Mouse (Mus musculus) mouse trophoblast stem cell (cell line): ENCODE data around the gene Zfp169.

Experiments used
- in situ Hi-C, 2 experiments: fragments of 300-500 bp; cut with MseI, MboI; formaldehyde crosslinking; loops; 2 replicates in 1 of 2; 3 replicates in 1 of 2; pipeline ENCODE4 v1.15.1; 2025

Zfp169 gene

DNA sequence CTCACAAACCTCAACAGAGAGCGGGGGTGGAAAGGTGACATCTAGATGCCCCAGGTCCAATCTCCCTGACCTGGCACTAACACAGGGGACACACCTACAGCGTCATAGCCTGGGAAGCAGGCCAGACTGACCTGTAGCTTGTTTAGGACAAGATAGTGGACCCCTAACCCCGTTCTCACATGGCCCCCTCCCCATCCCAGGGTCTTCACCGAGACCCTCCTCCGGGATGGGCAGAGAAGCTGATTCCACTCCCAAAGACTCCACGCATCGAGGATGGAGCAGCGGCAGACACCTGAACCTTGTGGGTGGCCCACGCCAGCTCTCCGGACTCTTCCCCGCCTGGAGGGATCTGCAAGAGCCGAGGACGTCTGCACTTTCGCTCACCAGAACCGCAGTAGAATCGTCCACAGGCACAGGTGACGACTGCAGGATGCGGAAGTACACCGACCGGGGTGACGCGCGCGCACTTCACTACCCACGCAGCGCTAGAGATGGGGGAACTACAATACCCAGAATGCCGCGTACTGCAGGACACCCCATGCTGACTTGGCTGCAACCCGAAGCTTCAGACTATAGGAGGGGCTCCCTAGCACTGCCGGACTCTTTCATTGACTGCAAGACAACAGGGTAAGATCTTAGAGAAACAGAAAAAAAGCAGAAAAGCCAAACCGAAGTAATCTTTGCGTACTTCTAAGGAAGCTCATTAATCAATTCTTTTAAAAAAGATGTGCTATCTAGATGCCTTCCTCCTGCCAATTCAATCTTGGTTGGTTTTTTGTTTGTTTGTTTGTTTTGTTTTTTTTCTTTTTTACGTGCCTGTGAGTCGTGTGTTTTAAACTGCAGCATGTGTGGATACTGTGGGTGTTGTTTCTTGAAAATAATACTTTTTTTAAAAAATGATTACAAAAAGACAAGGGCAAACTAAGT is at the start of gene Zfp169, which contains the start of gene A830005F24Rik:
Gene Zfp169, minus strand, starts transcription at position 449 of the 927 bp plus-strand sequence.
Gene A830005F24Rik, plus strand, starts transcription at position 568 of the 927 bp plus-strand sequence.
- in situ Hi-C loops = no loop called here

DNA sequence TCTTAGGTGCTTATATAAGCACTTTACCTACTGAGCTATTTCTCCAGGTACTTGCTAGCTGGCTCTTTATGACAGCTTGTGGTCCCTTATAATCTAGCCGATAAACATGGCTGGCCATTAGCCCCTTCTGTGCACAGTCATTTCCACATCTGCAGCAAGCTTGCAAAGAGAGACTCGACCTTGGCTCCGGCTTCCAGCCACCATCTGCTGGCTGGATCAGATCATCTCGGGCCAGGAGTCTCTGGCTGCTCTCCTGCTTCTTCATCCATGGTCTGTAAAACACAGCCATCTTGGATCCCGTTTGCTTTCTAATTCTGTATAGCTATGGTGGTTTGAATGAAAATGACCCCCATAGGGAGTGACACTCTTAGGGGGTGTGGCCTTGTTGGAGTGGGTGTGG is 49.1 kb upstream of the Zfp169 start:
- in situ Hi-C loops = no loop called here

DNA sequence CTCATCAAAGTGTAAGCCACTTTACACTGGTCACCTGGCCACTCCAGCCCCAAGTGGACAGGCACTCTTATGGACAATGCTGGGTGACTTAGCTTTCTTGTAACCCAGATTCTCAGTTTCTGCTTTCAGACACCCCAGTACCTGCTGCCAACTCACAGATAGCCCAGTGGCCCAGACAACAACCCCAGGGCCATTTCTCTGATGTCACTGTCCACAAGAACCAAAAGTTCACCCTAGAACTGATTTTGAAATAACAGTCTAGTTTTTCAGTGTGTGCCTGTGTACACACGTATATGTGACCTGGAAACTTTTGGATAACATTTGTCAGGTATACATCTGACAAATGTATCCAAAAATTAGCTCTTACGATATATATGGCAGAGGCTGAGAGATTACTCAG is 48.2 kb upstream of the Zfp169 start:
- in situ Hi-C loops = no loop called here

DNA sequence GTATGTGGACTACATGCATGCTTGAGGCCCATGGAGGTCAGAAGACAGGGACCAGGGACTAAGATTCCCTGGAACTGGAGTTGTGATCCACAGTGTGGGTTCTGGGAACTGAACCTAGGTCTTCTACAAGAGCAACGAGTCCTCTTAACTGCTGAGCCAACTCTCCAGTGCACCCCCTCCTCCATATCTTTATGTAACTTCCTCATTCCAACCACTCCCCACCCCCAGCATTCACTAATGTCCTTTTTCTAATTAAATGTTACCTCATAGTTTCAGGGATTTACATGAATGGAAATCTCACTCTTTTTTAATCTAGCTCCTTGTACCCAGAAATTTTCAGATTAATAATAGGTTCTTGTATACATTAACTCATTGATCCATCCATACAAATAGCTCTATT is 42.7 kb upstream of the Zfp169 start:
- in situ Hi-C loops = no loop called here

DNA sequence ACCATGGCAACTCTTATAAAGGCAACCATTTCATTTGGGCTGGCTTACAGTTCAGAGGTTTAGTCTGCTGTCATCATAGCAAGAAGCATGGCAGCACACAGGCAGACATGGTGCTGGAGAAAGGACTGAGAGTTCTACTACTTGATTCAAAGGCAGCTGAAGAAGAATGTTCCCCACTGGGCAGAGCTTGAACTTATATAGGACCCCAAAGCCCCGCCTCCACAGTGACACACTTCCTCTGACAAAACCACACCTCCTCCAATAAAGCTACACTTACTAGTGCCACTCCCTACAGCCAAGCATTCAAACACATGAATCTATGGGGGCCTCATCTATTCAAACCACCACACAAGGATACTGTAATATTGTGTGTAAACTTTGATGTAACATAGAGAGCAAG is 41.3 kb upstream of the Zfp169 start:
- in situ Hi-C loops = no loop called here

DNA sequence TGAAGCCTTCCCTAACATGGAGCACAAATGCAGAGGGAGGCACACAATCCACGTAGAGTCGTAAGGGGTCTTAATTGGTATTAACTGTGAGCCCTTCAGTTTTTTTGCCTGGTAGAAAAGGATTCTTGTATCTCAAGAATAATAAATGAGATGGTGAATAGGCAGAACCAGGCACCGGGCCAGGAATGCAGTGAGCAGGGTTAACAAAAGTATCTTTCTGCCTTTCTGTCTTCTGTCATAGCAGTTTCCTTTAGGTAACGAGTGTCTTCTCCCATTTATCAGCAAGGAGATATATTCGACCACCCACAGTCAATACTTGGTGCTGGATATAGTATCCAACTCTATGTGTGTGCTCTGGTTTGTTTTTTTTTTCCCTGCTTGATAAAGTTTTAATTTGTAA is 40.3 kb upstream of the Zfp169 start:
- in situ Hi-C loops = no loop called here

DNA sequence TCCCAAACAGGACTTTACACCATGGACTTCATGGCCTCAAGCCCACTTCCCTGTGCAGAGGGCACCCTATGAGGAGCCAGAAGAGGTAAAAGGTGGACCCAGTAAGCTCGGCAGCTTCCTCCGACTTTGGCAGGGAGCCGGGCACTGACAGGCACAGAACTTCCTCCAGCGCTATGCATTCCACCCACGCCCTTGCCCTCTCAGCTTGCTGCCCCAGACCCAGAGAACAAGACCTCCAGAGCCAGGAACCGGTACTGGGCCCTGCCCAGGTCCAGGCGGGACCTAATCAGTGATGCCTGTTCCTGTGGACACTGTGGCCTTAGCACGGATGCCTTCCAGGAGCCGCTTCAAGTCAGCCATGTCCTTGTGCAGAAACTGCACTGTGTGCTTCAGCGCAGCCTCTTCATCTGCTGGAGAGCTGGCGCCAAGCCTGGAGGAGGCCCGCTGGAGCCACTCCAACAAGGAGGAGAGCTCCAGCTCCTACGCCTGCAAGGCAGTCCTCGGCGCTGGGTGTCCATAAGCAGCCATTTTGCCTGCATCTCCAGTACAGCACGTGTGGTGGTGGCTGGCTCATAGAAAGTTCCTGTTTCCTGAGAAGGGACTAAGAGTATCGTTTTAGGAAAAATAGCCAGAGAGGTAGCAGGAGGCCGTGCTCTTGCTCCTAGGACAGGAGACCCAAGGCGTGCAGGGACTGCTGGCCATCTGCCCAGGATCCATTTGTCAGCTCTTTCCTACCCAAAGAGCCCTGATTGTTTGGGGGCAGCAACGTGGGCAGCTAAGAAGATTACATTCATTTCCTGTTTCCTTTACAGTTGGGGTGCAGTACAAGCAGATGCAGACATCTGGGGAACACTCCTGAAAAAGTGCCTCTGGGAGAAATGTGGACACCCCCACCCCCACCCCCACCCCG is 39.2 kb upstream of the Zfp169 start:
- in situ Hi-C loops = no loop called here

DNA sequence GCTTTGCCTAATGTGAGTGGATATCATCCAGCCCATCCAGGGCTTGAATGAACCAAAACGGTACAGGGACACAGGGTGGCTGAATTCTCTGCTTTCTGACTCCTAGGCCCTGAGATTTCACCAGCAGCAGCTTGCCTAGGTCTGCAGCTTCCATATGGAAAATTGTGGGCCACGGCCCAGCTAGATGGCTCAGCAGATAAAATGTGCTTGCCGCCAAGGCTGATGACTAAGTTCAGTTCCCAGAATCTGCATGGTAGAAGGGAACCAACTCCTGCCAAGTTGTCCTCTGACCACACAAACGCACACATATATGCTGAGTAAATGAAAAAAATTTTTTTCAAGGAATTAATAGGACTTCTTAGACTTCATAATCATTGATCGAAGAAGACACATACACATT is 35.0 kb upstream of the Zfp169 start:
- in situ Hi-C loops = no loop called here

DNA sequence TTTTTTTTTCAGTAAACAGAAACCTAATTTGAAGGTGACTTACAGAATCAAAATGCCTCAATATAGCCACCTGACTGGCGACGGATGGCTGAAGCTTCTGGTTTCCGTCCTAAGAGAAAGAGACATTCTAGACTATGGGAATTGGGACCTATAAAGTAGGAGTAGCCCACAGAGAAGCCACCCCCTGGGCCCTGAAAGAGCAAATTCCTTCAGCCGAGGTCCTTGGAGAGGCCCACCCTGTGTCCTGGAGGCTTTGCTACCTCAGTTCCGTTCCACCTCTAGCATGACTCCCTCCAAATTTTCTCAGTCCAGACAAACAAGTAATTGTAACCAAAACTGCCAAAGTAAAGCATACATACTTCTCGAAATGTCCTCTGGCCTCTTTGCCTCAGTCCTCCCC is 34.4 kb upstream of the Zfp169 start:
- in situ Hi-C loops = no loop called here

DNA sequence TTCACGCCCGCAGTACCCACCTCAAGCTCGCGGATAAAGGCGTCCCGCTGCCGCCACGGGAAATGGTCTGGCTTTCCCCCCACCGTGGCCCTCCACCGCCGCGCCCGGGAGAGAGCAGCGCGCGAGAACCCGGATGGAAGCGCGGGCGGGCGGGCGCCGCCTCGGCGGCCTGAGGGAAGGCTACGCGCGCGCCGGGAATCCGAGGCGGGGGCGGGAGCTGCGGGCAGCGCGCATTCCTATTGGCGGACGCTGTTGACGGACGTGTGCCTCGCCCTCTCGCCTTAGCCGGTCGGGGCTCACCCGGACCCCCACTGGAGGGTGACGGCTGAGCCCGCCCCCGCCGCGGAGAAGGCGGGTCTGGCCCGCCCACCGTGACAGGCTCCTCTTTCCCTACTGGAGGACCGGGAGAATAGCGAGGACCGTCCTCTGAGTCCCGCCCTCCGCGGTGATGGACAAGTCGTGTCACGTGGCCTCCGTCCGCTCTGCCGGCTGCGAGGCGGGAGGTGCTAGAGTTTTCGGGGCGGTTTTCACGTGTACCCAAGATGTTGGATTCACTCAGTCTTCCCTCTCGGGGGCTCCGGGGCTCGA is 33.2 kb upstream of the Zfp169 start:
- in situ Hi-C loops = no loop called here

DNA sequence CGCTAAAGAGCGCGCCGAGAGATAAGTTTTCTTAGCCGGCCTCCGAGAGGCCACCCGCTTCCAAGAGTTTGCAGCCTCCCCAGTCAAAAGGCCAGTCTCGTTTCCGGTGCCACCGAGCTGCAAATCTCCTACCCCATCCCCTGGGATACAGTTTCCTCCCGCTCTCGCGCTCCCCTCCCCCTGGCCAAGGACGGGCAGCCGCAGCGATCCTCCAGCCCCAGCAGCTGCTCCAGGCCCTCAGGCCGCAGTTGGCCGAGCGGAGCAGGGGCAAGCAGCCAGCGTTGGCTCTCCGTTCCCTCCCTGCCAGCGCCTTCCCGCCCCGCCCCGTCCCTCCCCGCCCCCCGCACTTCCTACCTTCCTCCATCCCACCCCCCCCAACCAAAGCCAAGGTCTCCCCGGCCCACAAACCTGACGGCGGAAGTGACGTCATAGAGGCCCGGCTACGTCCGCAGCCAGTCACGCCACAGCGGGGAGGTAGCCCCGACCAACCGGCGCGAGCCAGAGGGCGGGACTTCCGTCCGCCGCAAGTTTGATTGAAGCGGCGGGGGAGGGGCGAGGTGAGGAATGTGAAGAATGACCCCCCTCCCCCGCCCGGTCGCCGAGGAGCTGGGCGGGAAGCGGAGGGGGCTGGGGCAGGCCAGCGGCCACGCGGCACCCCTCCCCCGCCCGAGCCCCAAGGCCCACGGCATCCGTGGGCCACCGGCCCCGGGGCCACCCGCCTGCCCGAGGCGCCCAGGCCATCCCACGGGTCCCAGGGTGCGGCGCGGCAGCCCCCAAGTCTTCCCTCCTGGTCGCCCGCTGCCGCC is 32.4 kb upstream of the Zfp169 start:
- in situ Hi-C loops = no loop called here

DNA sequence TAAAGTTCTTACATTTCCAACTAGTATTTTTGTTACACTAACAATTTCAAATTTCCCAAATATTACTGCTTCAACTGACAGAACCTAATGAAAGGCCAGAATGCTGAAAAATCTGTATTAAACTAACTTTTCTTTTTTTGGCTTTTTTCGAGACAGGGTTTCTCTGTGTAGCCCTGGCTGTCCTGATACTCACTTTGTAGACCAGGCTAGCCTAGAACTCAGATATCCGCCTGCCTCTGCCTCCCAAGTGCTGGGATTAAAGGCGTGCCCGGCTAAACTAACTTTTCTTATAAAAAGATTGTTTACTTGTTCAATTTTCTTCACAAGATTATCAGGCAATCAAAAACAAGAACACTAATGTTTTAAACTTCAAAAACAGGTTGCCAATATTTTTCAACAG is 31.6 kb upstream of the Zfp169 start:
- in situ Hi-C loops = no loop called here

DNA sequence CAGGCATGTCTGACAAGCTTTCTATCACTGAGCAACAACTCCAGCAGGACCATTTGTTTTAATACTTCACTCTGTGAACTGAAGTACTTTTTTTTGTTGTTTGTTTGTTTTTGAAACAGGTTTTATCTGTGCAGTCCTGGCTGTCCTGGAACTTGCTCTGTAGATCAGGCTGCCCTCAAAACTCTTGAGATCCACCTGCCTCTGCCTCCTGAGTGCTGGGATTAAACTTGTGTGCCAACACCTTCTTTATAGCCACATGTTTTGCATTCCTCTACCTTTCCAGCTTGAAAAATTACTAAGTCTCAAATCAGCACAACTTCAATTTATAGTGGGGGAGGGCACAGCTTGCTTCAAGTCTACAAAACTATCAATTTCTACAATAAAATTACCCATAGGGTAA is 31.1 kb upstream of the Zfp169 start:
- in situ Hi-C loops = no loop called here

DNA sequence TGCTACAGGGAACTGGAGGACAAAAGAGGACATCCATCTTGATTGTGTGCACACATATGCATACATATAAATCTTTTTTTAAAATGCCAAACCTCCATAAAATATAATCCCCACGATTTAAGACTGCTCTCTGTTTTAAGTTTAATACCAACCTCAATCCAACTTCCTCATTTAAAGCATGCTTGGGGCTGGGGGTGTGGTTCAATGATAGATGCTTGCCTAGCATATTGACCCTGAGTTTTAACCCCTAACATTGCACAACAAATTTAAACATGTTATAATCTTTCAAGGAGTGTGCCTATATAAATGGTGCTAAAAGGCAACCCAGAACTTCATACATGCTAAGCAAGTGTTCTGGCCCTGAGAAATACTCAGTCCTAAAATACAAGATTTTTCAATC is 27.2 kb upstream of the Zfp169 start:
- in situ Hi-C loops = no loop called here

DNA sequence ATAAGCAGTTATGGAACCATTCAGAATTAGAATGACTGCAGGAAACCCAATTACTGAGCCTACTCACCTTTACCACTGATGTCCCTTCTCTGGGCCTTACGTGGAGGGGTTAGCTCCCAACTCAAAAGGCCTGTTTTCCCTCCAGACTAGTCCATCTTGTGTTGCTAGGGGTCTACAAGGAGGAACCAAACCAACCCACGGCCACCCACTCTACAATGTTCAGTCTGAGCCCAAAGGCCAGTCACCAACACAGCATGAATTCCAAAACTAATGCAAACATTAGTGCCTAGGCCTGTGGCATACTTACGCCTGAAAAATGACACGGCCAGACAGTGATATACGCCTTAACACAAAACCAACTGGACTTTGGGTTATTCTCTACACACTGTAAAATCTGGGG is 20.2 kb upstream of the Zfp169 start:
- in situ Hi-C loops = no loop called here

DNA sequence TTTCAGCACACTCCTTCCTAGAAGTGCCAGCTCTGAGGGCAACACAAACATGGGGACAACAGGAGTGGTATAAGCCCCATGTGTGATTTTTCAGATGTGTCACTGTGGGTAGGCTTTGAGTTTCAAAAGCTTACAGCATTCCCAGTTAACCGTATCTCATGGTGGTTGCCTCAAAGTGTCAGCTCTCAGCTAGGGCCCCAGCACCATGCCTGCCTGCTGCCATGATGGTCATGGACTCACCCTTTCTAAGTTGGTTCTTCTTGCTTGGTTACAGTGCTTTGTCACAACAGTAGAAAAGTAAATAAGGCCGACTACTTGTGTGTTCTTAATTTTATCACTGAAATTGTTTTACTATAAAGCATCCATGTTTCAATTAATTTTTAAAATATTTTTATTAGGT is 18.2 kb upstream of the Zfp169 start:
- in situ Hi-C loops = no loop called here

DNA sequence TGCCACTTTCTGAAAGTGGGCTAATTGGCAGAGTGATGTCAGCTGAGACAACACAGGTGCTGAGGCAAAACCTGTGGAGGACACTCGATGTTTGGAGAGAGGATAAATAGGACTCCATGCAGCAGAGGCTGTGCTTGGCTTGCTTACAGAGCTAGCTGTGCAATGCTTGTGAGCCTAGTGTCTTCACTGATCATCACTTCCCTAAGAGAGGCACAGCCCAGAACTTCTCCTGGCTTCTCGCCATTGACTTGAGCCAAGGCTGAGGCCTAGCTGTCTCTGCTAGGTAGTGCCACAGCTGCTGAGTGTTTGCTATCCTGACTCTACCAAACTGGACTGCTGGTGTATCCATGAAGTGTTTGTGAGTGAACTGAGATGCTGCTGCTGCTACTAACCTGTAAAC is 17.4 kb upstream of the Zfp169 start:
- in situ Hi-C loops = no loop called here

DNA sequence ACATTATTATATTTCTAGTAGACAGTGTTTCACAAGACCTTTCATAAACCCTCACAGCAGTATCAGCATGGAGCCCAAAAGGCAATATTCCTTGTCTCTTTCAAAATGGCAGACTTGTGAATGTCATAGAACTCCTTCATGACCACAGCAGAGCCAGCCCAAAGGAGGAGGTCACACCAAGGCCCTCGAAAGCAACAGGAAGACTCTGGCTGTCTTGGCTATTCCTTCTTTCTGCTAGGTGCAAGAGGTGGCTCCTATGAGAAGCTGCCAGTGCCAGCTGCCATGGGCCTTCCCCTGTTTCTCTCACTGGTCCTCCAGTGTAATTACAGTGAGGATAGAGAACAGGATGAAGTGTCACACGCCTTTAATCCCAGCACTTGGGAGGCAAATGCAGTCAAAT is 15.8 kb upstream of the Zfp169 start:
- in situ Hi-C loops = loop anchor here (5.0 kb wide), 3 partner anchors 43 to 113 kb away; no protein-coding TSS in a partner anchor

DNA sequence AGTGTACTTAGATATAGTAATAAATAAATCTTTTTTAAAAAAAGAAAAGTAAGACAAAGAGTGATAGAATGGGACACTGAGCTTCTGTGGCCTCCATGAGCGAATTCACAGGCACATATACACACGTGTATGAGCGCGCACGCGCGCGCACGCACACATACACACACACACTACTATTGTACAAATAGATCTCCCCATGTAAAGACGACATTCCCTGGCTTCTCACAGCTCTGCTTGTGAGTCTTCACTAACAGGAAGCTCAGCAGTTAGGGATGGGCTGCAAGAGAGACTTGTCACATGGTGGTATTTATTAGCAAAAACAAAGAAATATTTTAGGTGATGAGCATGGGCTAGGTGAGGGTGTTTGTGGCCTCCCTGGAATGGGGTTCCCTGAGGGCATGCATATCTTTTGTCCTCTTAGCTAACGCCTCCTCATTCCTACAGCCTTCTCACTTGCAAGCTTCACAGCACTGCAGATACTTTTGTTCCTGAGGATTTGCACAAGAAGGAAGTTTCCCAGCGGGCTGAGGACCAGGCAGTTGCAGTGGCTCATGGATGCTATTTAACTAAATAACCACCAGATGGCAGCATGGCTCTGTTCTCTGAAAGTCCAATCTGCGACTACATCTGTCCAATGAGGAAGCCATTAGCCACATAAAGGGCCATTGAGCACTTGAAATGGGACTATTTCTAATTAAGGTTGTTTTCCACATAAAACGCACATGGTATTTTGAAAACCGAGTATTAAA is 15.0 kb upstream of the Zfp169 start:
- in situ Hi-C loops = loop anchor here (5.0 kb wide), 3 partner anchors 44 to 114 kb away; no protein-coding TSS in a partner anchor

DNA sequence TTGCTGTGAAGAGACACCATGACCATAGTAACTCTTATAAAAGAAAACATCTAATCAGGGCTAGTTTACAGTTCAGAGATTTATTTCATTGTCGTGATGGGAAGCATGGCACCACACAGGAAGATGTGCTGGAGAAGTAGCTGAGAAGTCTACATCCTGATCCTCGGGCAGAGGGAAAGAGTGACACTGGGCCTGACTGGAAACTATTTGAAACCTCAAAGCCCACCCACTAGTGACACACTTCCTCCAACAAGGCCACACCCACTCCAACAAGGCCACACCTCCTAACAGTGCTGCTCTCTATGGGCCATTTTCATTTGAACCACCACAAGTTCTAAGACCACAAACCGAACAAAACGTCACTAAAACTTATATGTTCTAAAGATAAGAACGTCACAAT is 12.5 kb upstream of the Zfp169 start:
- in situ Hi-C loops = loop anchor here (5.0 kb wide), 3 partner anchors 47 to 117 kb away; no protein-coding TSS in a partner anchor
